Mouse (Mus musculus) left cerebral cortex, postnatal 36 days (tissue): Measurements from ENCODE around the gene Rbm47. TPM values are rescaled to one million over a fixed set of nuclear protein-coding genes. Genes with fewer than 3 reads are reported as not detected.
"Not testable (repeated sequence)": the region's sequence is repeated elsewhere in the genome, so short reads cannot be mapped to it uniquely, and the experiment has no call there.

Source experiments
- DNase-seq, 2 experiments: peaks; one replicate each; pipeline ENCODE4 v3.0.0; 2021 to 2022; ENCODE audit warnings: low spot score in 2 of 2, mixed read lengths in 1 of 2
- intact Hi-C: fragments of 180-260 bp; cut with DNase I; formaldehyde crosslinking; loops from one replicate; pipeline ENCODE4 v1.15.1; 2025
- total RNA-seq, 2 experiments: library from RNA; stranded (reverse); gene quantifications; 2 replicates each; pipeline ENCODE4 v1.2.3; 2021

Rbm47 gene
- total RNA-seq = 1 to 10 TPM; 1.4 to 1.8 TPM

DNA sequence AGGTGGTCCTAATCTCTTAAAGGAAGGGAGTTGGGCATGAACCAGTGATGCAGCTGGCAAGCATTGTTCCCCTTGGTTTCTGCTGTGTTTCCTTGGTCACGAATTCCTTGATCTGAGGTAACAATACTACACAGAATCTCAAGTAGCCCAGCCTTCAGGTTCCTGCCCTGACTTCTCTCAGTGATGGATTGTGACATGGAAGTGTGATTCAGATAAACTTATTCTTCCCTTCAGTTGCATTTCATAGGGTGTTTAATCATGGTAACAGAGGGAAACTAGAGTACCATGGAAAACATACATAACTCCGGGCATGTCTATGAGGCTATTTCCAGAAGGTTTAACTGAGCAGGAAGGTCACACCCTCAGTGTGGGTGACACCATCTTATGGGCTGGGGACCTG is at the start of gene Rbm47:
Gene Rbm47, minus strand, starts transcription at position 101 of the 400 bp plus-strand sequence.
- intact Hi-C loops = no loop called here
- DNase-seq = no peak

DNA sequence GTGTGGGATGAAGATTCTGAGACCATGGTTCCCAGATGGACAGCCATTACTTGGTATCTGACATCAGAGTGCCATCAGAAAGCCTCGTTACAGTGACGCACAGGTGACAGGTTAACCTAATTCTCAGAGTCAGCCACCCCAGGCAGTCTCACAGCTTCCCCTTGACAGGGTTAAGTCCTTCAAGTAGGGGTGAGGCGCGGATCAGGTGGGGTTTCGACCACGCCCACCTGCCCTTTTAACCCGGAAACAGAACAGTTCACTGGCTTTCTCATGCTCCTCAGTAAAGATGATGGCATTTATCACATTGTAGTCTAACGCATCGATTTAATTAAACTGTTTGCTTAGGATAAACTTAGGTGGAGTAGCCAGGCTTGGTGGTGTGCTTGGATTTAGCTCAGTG is 47.7 kb upstream of the Rbm47 start:
- intact Hi-C loops = no loop called here

DNA sequence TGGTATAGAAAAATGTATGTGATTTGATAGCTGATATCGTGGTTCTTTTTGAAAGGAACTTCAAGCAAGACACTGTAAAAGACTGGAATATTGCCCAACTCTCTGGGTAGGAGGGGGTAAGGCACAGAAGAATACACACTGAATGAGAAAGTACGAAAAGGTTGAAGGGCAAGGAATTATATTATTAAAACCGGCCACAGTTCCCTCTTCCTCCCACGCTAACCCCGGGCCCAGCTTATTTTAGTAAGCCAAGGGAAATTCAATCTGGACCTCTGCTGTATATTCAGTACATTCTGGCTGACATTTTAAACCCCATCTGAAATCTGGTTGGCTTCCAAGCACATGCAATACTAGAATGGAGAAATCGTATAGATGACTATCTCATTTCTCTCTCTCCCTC is 46.8 kb upstream of the Rbm47 start:
- intact Hi-C loops = no loop called here
- no peak for DNase-seq

More for the DNA sequence above, 47.7 kb upstream of the Rbm47 start:
- DNase-seq = no peak

DNA sequence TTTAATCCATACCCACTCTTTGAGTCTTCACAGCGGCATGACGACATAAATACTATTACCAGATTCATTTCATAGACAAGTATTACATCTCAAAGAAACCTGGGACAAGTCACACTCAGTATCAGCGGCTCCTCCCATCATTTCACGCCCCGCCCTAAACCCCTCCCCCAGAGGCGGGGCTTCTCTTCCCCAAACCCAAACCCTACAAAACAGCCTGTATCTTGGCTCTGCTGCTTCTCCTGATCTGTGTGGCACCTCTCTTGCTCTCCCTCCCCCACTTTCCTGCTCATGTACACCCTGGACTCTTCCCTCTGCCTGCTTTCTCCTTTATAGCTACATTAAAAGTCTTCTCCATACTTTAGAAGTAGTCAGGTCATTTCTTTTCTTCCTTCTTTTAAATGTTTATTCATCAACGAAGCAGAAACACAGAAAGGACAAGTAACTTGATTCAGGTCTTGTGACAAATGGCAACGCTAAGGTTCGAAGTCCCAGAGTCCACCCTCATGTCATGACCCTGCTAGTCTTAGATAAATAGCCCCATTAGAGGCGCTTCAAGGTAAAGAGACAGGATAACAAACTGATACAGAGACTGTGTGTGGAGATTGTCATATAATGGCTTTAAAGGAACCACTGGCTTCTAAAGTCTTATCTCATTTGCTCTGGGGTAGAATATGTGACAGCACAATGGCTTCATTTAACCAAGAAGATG is 42.8 kb upstream of the Rbm47 start:
- intact Hi-C loops = no loop called here
- no peak for DNase-seq

DNA sequence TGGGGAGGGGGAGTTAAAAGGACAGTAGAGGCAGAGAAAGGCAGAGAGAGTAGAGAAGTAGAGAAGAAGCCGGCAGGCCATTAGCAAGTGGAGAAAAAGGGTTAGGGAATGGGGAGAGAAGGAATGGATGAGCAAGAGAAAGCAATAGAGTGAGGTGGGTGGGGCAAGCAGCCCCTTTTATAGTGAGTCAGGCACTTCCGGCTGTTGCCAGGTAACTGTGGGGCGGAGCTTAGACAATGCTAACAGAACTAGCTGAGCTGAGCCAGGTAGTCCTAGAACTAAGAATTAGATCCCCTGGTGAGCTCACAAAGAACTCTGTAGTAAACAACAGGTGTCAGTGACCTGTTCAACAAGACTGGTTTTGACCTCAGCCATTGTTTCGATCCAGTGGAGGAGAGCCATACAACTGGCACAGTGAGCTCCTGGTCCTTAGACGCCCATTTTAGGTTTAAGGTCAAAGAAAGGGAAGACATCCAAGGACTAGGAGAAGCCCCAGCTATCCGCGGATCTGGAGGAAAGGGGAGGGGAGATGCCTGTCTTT is 41.5 kb upstream of the Rbm47 start:
- intact Hi-C loops = no loop called here
- DNase-seq = no peak

DNA sequence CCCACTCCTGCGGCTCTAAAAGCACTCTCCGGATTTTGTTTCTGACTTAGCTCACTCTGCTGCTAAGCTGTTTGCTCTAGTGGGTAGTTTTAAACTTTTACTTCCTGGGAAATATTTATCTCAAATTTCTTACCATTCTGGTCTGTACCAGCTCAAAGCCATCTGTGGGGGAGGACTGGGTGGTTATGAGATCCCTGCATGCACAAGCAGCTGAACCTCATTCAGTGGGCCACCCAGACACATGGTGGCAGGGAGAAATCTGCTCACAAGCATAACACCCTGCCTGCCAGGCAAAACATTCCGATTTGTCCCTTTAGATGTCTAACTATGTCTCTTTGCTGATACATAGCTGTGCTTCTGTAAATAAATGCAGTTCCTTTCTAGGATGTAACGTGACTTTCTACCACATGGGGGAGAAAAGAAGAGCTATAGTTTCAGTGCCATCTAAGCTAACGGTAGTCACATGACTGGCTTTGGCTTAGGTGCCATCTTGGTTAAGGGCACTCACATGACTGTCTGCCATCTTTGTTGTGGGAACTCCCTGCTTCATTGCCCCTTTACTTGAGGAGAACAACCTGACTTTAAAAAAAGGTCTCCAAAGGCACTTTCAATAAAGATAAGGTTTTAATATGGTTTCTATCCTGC is 36.7 kb upstream of the Rbm47 start:
- DNase-seq = no peak
- intact Hi-C loops = no loop called here

DNA sequence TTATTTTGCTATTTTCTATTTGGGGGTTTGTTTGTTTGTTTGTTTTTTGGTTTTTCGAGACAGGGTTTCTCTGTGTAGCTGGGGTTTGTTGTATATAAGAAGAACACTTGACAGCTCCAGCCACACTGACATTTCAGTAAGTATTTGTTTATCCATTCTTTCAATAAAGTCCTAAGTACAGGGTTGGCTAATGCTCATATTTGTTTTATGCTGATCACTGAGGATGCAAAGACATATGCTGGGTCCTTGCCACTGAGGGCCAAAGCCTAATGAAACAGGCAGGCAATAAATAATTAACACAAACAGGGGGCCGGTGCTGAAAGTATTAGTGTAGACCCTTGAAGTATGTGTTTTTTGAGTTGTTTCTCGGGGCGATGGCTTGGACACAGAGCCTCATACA is 32.0 kb upstream of the Rbm47 start:
- intact Hi-C loops = no loop called here
- no peak for DNase-seq

DNA sequence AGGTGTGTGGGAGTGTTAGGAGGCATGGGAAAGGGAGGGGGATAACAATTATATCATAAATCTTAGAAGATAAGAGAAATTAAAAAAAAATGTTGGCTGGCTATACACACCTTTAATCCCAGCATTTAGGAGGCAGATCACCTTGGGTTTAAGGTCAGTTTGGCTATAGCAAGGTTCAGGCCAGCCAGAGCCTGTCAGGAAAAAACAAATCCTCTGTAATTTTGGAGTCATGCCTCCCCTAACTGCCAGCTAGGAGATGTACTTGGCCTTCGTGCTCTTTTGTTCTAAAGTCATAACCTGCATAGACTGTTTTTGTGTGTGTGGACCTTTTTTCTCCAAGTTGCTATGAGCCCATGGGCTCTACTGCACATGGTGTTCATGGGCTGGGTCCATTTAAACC is 30.5 kb upstream of the Rbm47 start:
- DNase-seq = no peak
- intact Hi-C loops = no loop called here

DNA sequence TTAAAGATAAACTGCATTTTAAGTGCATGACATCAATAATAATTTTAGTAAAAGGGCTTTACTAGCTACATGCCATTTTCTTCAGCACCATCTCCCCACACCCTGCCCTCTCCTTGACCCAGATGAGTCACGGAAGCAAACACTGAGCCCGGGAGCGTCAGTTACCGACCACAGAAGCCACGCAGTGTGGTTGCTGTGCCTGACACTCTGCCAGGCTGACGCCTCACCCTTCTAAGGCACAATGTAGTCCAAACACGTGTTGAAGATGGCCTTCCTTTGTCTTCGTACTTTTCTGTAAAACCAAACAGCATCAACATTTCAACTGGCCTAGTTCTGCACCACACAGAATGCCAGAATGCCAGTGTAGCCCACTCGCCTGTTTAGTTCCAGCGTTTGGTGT is 27.1 kb upstream of the Rbm47 start:
- no peak for DNase-seq
- intact Hi-C loops = no loop called here

DNA sequence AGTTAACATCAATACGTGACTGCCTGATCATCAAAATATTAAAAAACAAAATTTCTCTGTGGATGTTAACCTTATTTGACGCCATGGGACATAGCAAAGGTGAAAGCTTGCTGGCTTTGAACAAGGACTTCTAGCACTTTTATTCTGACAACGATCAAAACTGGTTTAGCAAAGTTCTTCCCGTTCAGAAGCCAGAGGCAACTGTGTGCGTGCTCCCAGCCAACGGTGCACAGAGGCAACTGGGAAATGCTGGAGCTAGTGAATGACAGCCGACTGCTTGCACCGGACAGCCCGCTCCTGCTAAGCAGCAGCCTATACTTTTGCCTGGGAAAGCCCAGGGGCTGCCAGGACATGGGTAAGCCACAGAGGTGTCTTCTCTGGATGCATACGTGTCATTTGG is 22.4 kb upstream of the Rbm47 start:
- no peak for DNase-seq
- intact Hi-C loops = no loop called here

DNA sequence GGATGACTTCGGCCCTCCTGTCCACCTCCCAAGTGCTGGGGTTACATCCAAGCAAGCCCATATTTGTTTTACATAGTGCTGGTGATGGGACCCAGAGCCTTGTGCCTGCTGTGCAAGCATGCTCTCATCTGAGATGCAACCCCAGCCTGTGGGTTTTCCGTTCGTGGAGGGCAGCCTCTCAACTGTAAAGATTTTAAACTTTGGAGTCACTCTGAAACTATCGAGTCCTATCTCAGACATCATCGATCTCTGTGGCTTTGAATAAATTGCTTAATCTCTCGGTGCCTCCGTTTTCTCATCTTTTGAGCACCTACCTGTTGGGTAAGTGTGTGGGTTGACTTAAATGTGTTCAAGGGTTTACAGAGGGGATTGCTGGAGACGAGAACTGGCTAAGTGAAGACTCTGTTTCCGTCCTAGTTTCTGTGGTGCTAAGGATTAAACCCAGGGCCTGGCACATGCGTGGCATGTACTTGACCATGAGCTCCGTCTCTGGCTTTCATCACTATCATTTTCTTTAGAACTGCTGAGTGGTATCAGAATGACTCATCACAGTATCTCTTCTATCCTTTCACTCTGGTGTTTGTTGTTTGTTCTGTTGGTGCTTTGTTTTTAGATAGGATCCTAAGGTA is 20.4 kb upstream of the Rbm47 start:
- no peak for DNase-seq
- intact Hi-C loops = no loop called here

DNA sequence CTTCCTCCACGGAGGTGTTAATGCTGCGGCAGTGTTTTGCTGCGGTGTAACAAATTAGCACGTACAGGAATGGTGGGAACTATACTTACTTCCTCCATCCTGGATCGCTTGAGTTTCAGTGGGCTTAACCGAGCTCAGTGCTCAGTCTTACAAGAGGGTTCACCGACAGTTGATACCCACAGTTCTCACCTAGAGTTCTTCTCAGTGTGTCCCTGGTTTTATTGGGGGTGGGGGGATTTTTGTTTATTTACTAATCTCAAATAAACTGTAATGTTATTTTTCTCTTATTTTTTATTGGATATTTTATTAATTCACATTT is 18.2 kb upstream of the Rbm47 start:
- intact Hi-C loops = no loop called here
- no peak for DNase-seq

DNA sequence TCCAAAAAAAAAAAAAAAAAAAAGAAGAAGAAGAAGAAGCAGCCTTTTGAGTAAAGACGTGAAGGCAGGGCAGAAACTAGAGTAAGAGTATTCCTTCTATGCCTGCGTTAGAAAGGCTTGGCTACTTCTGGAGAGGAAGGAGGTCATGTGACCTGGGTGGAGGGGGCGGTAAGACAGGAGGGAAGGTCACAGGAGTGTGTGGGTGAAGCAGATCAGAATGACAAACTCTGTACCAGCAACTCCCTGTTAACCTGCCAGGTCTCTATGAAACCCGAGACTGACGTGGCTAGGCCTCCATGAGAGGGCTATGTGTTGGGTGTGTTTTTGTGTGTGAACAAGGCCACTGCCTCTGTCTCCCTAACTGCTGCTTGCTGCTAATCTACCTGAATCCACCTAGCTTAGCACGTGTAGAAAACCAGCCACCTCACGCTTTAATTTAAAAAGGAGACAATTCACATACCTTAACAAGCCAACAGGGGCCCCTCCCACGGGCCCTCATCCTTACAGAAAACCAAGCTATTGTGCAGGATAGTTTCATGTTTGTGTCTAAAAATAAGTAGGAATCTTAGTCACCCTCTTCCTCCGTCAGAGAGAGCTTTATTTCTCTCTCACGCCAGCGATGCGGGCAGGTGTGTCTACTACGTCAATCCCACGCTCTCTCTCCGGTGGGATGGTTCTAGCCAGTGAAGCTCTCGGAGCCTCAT is 17.7 kb upstream of the Rbm47 start:
- intact Hi-C loops = no loop called here
- peak; percentile 8 to 24 for DNase-seq

DNA sequence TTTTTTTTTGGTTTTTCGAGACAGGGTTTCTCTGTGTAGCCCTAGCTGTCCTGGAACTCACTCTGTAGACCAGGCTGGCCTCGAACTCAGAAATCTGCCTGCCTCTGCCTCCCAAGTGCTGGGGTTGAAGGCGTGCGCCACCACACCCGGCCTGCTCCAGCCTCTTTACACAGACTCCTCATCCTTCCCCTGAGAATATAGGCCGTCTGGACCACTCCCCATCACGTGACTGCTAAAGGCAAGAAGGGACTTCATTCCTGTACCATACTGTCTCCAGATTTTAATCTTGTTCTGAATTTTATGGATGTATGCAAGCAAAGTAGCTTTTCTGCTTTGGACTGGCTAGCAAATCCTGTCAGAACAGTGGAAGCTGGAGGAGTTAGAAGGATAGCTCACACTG is 15.7 kb upstream of the Rbm47 start:
- intact Hi-C loops, DNase-seq: not testable (repeated sequence)

DNA sequence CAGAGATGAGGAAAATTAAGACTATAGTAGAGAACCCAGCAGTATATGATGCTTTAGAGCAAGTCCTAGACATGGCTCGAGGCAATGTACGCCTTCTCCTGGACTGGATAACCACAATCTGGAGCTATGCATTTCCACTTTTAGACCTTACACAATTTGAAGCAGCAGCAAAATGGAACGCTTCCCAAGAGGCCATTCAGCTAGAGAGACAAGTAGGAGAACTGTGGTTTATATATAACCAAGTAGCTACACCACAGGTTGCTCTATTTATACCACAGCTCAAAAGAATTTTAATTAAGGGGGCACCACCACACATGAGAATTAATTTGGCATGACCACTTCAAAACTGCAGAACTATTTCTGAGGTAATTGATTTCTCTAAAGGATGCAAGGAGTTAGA is 9.2 kb upstream of the Rbm47 start:
- peak in 1 of 2 experiments; percentile 21 for DNase-seq
- intact Hi-C loops = no loop called here

DNA sequence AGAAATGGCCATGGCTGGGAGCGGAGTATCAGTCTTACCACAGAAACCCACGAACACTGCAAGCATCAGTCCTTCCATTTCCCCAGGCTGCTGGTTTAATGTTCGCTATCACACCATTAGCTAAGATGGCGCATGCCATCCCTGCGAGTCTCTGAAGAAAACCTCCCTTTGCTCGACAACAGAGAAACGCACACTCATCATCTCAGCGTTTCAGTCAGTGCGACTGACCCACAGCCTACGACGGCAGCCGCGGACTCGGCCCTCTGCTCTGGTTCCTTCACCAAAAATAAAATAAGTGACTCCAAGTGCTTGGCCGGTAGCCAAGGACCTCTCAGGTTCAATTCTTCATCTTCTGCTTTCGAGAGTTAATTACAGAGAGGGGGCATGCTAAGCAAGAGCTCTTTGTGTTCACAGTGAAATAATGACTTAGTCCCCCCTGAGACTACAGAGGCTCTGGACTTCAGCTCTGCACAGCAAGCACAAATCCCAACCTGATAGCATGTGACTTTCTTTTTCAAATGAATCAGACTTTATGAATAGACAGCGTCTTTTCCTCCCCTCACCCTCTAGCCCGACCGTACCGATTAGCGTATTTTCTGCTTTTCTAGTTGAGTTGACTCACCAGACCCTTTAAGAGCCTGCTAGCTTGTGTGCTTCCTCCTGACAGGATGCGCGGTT is 1.4 kb upstream of the Rbm47 start:
- no peak for DNase-seq
- intact Hi-C loops = no loop called here

DNA sequence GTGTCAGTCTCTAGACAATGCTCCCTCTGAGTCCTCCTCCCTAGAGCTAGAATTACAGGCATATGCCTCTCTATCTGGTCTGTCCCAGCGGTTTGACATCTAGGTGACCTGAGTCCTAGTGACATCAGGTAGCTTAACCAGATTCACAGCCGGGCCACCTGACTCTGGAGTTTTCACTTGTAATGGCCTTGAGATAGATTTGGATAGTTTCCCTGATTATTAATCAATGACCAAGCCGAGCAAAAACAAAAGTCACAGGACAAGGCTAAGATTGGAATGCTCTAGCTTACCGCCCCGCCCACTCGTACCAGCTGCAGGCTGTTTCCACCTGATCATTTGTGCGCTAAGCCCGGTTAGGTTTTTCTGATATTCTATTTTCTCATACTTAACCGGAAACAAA is 2.3 kb downstream of the Rbm47 start:
- no peak for DNase-seq
- intact Hi-C loops = no loop called here

DNA sequence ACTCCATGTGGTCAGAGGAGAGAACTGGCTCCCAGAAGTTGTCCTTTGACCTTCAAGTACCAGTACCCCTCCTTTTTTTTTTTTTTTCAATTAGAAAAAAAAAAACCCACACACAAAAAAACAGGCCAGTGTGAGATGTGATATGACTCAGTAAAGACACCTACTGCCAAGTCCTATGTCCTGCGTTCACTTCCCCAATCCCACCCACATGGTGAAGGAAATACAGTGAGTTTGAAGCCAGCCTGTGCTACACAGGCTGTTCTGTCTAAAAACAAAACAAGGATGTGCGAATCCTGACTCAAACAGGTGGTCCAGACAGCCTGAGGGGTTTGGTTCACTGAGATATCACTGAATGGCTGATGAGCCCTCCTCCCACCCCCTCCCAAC is 3.8 kb downstream of the Rbm47 start:
- DNase-seq = no peak
- intact Hi-C loops = no loop called here

DNA sequence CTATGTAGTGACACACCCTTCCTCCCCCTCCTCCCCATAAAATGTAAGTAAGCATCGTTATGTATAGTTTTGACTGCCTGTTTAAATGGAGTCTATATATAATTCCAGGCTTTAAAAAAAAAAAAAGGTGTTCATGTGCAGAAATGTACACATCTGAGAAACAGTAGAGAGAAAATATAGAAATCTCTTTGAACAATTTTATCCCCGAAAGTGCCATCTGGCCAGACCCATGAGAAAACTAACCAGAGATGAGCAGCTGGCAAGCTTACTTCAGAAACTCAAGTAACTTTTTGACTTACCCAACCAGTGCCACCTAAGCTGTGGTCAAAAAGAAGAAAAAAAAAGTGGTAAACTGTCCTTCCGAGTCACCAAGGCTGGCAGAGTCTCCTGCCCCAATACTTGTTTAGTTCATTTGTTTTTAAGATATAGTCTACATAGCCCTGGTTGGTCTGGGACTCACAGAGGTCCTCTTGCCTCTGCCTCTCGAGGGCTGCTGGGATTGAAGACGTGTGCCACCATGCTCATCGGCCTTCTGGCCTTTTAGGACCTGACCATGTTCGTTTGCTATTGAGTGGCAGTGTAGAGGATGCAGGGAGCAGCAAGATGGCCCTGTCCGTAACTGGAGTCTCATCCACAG is 4.3 kb downstream of the Rbm47 start:
- intact Hi-C loops = no loop called here
- no peak for DNase-seq

DNA sequence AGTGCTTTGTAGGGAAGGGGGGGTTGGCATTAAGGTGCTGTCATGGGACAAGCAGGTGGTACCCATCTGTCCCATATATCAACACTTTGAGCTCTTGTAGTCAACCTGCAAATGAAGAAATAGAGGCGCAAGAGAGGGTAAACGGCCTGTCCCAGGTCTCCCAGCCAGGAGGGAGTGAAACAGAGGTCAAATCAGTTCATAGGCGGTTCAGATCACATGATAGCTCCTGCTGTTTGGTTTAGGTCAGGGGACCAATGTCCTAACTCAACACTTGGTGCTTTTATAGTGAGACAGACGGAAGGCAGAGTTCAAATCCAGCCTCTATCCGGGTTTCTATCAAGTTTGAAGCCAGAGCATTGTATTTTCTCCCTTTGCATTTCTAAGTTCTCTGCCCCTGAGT is 6.0 kb downstream of the Rbm47 start:
- intact Hi-C loops = no loop called here
- DNase-seq = no peak
